Mouse (Mus musculus): ENCODE data around the gene Ackr3. TPM values are rescaled to one million over a fixed set of nuclear protein-coding genes. Genes with fewer than 3 reads are reported as not detected.

Ackr3 gene
- polyA plus RNA-seq, 1 experiment = not detected

DNA sequence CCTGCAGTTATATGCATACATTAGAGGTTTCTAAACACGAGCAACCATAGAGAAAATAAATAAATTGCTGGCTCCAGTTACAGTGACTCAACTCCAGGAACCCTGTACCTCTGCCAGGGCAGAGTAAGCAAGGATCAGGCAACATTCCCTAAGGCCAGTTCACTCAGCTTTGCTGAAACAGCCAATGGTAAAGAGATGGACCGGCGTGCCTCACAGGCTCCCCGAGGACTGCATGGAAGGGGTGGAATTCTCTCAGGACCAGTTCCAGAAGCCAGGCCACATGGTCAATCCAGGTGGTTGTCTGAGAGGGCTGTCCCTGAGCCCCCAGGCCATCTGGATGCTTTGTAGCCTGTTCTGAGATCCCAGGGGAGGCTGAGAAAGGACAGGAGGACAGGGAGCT, 26.8 kb downstream of the Ackr3 start:
- no peak overlapping the region for H3K4me3 ChIP-seq (ENCODE audit: insufficient read depth, low read depth, low read length)
- 0 out of 2 replicates have a peak, but pooled peaks cover 3% of the 10 kb centered on the region for H3K4me1 ChIP-seq (ENCODE audit: control insufficient read depth, insufficient read depth, low read length)
- 83% methylated on average over 4 of the region's 4 CpGs for WGBS
- H3K27ac ChIP-seq (ENCODE audit: insufficient read depth, low read depth, low read length) = no peak overlapping the region
- TF ChIP-seq POLR2A (IDR thresholded peaks at IDR 0.05; ENCODE audit: insufficient read depth, low read depth, low read length) (no peak), CTCF (IDR thresholded peaks at IDR 0.05; ENCODE audit: insufficient read depth, low read depth, low read length) (no peak)

GRCm38 (mm10) chr1:90231591-90232490, 28.1 kb downstream of the Ackr3 start:
- 80% methylated on average over 22 of the region's 22 CpGs for WGBS
- no peak overlapping the region for H3K4me3 ChIP-seq (ENCODE audit: insufficient read depth, low read depth, low read length)
- no peak overlapping the region for H3K27ac ChIP-seq (ENCODE audit: insufficient read depth, low read depth, low read length)
- TF ChIP-seq POLR2A (IDR thresholded peaks at IDR 0.05; ENCODE audit: insufficient read depth, low read depth, low read length) (no peak), CTCF (IDR thresholded peaks at IDR 0.05; ENCODE audit: insufficient read depth, low read depth, low read length) (no peak)
- H3K4me1 ChIP-seq (ENCODE audit: control insufficient read depth, insufficient read depth, low read length) = 0 out of 2 replicates have a peak, but pooled peaks cover 3% of the 10 kb centered on the region

- no peak for TF ChIP-seq POLR2A (IDR thresholded peaks at IDR 0.05; ENCODE audit: insufficient read depth, low read depth, low read length)
- no peak for TF ChIP-seq CTCF (IDR thresholded peaks at IDR 0.05; ENCODE audit: insufficient read depth, low read depth, low read length)
- no peak overlapping the region for H3K27ac ChIP-seq (ENCODE audit: insufficient read depth, low read depth, low read length)
- no peak overlapping the region for H3K4me3 ChIP-seq (ENCODE audit: insufficient read depth, low read depth, low read length)
- 0 out of 2 replicates have a peak, but pooled peaks cover 3% of the 10 kb centered on the region for H3K4me1 ChIP-seq (ENCODE audit: control insufficient read depth, insufficient read depth, low read length)
Measured at GRCm38 (mm10) chr1:90232491-90232885, 28.7 kb downstream of the Ackr3 start.

- 93% methylated on average over 11 of the region's 11 CpGs for WGBS
- H3K4me1 ChIP-seq (ENCODE audit: control insufficient read depth, insufficient read depth, low read length) = no peaks in the 10 kb centered on the region
- no peak overlapping the region for H3K27ac ChIP-seq (ENCODE audit: insufficient read depth, low read depth, low read length)
- no peak for TF ChIP-seq POLR2A (IDR thresholded peaks at IDR 0.05; ENCODE audit: insufficient read depth, low read depth, low read length)
- TF ChIP-seq CTCF (IDR thresholded peaks at IDR 0.05; ENCODE audit: insufficient read depth, low read depth, low read length) = no peak
- H3K4me3 ChIP-seq (ENCODE audit: insufficient read depth, low read depth, low read length) = no peak overlapping the region
Measured at GRCm38 (mm10) chr1:90234620-90235054, 30.9 kb downstream of the Ackr3 start.

- H3K4me3 ChIP-seq (ENCODE audit: insufficient read depth, low read depth, low read length) = no peak overlapping the region
- no peak overlapping the region for H3K27ac ChIP-seq (ENCODE audit: insufficient read depth, low read depth, low read length)
- H3K4me1 ChIP-seq (ENCODE audit: control insufficient read depth, insufficient read depth, low read length) = no peaks in the 10 kb centered on the region
- TF ChIP-seq POLR2A (IDR thresholded peaks at IDR 0.05; ENCODE audit: insufficient read depth, low read depth, low read length) (no peak), CTCF (IDR thresholded peaks at IDR 0.05; ENCODE audit: insufficient read depth, low read depth, low read length) (no peak)
- WGBS = 82% methylated on average over 2 of the region's 2 CpGs
Measured at GRCm38 (mm10) chr1:90236640-90237039, 32.9 kb downstream of the Ackr3 start.

- TF ChIP-seq CTCF (IDR thresholded peaks at IDR 0.05; ENCODE audit: insufficient read depth, low read depth, low read length) = no peak
- TF ChIP-seq POLR2A (IDR thresholded peaks at IDR 0.05; ENCODE audit: insufficient read depth, low read depth, low read length) = no peak
- Histone ChIP-seq H3K4me3 (ENCODE audit: insufficient read depth, low read depth, low read length) (no peak overlapping the region), H3K27ac (ENCODE audit: insufficient read depth, low read depth, low read length) (no peak overlapping the region), H3K4me1 (ENCODE audit: control insufficient read depth, insufficient read depth, low read length) (no peaks in the 10 kb centered on the region)
- WGBS = 66% methylated on average over 9 of the region's 9 CpGs
Measured at GRCm38 (mm10) chr1:90238095-90238888, 34.5 kb downstream of the Ackr3 start.

DNA sequence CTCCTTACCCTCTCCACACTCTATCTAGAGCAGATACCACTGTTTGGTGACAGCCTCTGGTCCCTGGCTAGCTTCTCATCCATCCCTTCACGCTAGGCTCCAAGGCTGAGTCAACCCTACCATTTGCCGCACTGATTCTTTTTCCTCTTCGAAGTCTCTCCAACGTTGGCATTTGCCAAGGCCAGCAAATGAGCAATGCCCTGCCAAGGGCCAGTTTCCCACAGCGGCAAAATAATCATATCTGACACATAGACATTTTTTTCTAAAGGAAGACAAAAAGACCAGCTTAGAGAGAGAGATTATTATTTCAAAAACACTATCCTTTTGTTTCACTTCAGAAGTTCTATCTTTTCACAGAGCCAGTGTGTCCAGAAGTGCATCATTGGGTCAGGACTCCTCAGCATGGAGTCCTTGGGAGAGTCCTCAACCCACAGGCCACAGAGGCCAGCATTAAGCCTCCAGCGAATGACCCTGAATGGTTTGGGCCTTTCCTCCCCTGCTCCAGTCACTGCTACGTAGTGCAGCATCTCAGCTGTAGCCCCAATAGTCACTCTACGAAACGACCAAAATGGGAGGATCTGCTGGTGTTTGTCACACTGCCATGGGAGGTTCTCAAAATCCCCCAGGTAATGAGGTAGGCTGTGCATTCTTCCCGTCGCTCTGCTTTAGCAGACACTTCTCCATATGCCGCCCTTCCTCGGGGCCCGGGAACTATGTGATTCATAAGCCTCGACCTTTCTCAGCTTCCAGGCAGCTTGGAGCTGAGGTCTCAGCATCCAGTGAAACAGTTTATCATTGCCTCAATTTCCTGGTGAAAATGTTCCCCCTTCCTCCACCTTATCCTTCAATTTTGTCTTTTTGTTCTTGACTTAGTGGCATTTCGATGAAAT, 35.8 kb downstream of the Ackr3 start:
- H3K4me1 ChIP-seq (ENCODE audit: control insufficient read depth, insufficient read depth, low read length) = no peaks in the 10 kb centered on the region
- TF ChIP-seq POLR2A (IDR thresholded peaks at IDR 0.05; ENCODE audit: insufficient read depth, low read depth, low read length) (no peak), CTCF (IDR thresholded peaks at IDR 0.05; ENCODE audit: insufficient read depth, low read depth, low read length) (no peak)
- H3K4me3 ChIP-seq (ENCODE audit: insufficient read depth, low read depth, low read length) = no peak overlapping the region
- WGBS = 92% methylated on average over 16 of the region's 16 CpGs
- H3K27ac ChIP-seq (ENCODE audit: insufficient read depth, low read depth, low read length) = no peak overlapping the region

DNA sequence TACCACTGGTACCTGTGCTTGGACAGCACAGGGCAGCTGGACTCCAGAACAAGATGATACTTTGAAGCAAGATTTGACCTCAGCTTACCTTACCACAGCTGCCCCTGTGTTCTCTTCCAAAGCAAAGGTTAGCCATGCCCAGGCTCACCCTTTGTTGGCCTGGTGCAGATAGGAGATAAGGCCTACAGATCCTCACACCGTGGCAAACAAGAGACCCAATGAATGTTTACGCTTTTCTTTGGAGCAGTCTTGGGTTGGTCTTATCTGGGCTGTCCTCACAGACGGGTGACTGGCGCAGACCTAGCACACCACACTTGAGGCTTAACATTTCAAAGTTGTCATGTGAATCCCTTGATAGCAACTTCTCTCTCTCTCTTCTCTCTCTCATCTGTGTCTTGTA, 36.5 kb downstream of the Ackr3 start:
- WGBS = 95% methylated on average over 4 of the region's 4 CpGs
- H3K4me3 ChIP-seq (ENCODE audit: insufficient read depth, low read depth, low read length) = no peak overlapping the region
- TF ChIP-seq CTCF (IDR thresholded peaks at IDR 0.05; ENCODE audit: insufficient read depth, low read depth, low read length) (no peak), POLR2A (IDR thresholded peaks at IDR 0.05; ENCODE audit: insufficient read depth, low read depth, low read length) (no peak)
- H3K4me1 ChIP-seq (ENCODE audit: control insufficient read depth, insufficient read depth, low read length) = no peaks in the 10 kb centered on the region
- no peak overlapping the region for H3K27ac ChIP-seq (ENCODE audit: insufficient read depth, low read depth, low read length)
